Mouse (Mus musculus) bone marrow macrophage, adult 2 months (primary cell): ENCODE data around the gene Sec14l4.

Experiments used
- CTCF ChIP-seq: IDR thresholded peaks from 2 replicates; pipeline ENCODE4 v1.5.1; 2012; ENCODE audit warnings: low read depth, mild to moderate bottlenecking, low read length, moderate library complexity
- POLR2A ChIP-seq: IDR thresholded peaks from 2 replicates; pipeline ENCODE4 v1.6.1; 2012; ENCODE audit warnings: mild to moderate bottlenecking, low read depth, low read length, borderline replicate concordance

GRCm38 (mm10) chr11:4078267-4078933 is 47.1 kb downstream of the Sec14l4 start:
- no peak for TF ChIP-seq CTCF
- TF ChIP-seq POLR2A = no peak
